Mouse (Mus musculus): ENCODE results near the gene Hist1h2ac. TPM values are rescaled to one million over a fixed set of nuclear protein-coding genes. Genes with fewer than 3 reads are reported as not detected.
"Not testable (repeated sequence)": the region's sequence is repeated elsewhere in the genome, so short reads cannot be mapped to it uniquely, and the experiment has no call there.

Gene Hist1h2ac
- polyA plus RNA-seq, 1 experiment from 2014 or later = 1.3 TPM

- DNase-seq (ENCODE audit: low spot score) = peak; percentile 56
- WGBS = 8% methylated on average over 18 of the region's 30 CpGs
- peak overlapping the region; percentile 56 for H3K4me3 ChIP-seq
Measured at GRCm38 (mm10) chr13:23682947-23683754, 597 bp downstream of the Hist1h2ac start.

GRCm38 (mm10) chr13:23682623-23682946, 1.2 kb downstream of the Hist1h2ac start:
- 69% methylated on average over 1 of the region's 1 CpGs for WGBS
- H3K4me1 ChIP-seq = peaks cover 23% of the 10 kb centered on the region
- H3K36me3 ChIP-seq (replicated peaks) = no peaks in the 10 kb centered on the region
- no peaks in the 10 kb centered on the region for H3K9me3 ChIP-seq
- DNase-seq (ENCODE audit: low spot score) = no peak
- H3K4me3 ChIP-seq = peak overlapping the region; percentile 56
- H3K27me3 ChIP-seq (replicated peaks; ENCODE audit: low read depth, poor library complexity, severe bottlenecking) = no peaks in the 10 kb centered on the region
- H3K27ac ChIP-seq (replicated peaks) = peak overlapping the region; percentile 86

More at GRCm38 (mm10) chr13:23682947-23683754, 597 bp downstream of the Hist1h2ac start:
- H3K27me3 ChIP-seq (replicated peaks; ENCODE audit: low read depth, poor library complexity, severe bottlenecking); H3K9me3 ChIP-seq; H3K36me3 ChIP-seq (replicated peaks): not testable (repeated sequence)
- Histone ChIP-seq H3K4me1 (peaks cover 23% of the 10 kb centered on the region), H3K27ac (replicated peaks) (peak overlapping the region; percentile 86)

- peaks cover 23% of the 10 kb centered on the region for H3K4me1 ChIP-seq
- 86% methylated on average over 6 of the region's 6 CpGs for WGBS
- peak overlapping the region; percentile 86 for H3K27ac ChIP-seq (replicated peaks)
- no peaks in the 10 kb centered on the region for H3K9me3 ChIP-seq
- H3K27me3 ChIP-seq (replicated peaks; ENCODE audit: low read depth, poor library complexity, severe bottlenecking) = no peaks in the 10 kb centered on the region
- H3K4me3 ChIP-seq = peak overlapping the region; percentile 56; the same call in 1 of the 2 replicates
- H3K36me3 ChIP-seq (replicated peaks) = no peaks in the 10 kb centered on the region
- no peak for DNase-seq (ENCODE audit: low spot score)
Measured at GRCm38 (mm10) chr13:23681990-23682582, 1.7 kb downstream of the Hist1h2ac start.

DNA sequence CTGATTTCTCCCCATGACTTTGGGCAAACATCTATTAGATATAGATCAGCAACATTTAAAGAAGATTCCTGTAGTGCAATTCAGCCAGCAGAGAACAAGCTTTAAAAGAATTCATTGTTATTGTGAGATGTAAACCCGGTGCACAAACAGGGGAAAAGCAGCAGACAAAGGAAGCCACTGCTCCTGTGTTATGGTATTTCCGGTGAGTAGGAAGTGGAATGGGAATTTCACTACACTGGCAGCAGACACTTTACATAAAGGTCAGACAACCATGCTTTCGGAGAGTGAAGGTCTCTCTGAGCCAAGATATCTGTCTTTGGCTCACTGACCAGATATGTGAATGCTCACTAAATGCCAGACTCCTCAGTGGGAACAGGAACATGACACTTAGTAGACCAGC, 21.2 kb downstream of the Hist1h2ac start:
- Histone ChIP-seq H3K9me3 (no peaks in the 10 kb centered on the region), H3K4me3 (no peak overlapping the region), H3K4me1 (no peaks in the 10 kb centered on the region), H3K36me3 (replicated peaks) (no peaks in the 10 kb centered on the region), H3K27me3 (replicated peaks; ENCODE audit: low read depth, poor library complexity, severe bottlenecking) (no peaks in the 10 kb centered on the region), H3K27ac (replicated peaks) (no peak overlapping the region)
- 80% methylated on average over 3 of the region's 3 CpGs for WGBS
- no peak for DNase-seq (ENCODE audit: low spot score)

DNA sequence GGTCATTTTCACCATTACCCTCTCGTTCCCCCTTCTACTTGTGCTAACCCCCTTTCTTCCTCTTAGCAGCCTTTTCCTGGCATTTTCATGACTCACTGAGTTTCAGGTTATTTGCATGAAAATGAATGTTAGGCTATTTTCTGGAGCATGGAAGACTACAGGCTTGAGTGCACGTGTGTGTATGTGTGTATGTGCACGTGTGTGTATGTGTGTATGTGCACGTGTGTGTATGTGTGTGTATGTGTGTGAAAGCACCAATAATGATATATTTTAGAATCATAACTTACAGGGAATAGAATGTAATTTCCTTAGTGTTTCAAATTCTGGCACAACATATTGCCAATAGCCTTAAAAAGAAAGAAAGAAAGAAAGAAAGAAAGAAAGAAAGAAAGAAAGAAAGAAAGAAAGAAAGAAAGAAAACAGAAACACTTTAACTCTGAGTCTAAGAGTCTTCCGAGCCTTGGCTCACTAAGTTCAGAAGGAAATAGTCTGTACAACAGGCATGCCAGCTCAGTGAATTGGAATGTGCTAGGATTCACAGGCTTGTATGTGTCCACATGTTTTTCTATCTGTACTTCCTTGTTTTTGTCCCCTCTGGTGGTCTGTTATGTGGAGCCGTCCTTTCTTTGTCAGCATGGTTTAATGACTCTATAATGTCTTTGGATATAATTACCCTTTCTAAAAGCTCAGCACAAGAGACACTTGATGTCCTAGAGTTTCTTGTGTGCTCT, 23.9 kb downstream of the Hist1h2ac start:
- Histone ChIP-seq H3K9me3 (no peaks in the 10 kb centered on the region), H3K27me3 (replicated peaks; ENCODE audit: low read depth, poor library complexity, severe bottlenecking) (no peaks in the 10 kb centered on the region), H3K4me1 (no peaks in the 10 kb centered on the region), H3K36me3 (replicated peaks) (no peaks in the 10 kb centered on the region), H3K27ac (replicated peaks) (no peak overlapping the region), H3K4me3 (no peak overlapping the region)
- 82% methylated on average over 6 of the region's 6 CpGs for WGBS
- DNase-seq (ENCODE audit: low spot score) = no peak

Small RNA genes lying within 50 kb of the gene (microRNA-seq; reads per million reads assigned to microRNA genes)
- not detected for gene Gm44350

Other genes with a start within 250 kb of the Hist1h2ac start
- gene Btn1a1, start 218.0 kb downstream of the Hist1h2ac start, polyA plus RNA-seq (2016; fragmentation: Nextera tagmentation; extraction: Ambion mirVana) = 0.12 and 0.16 TPM in 2 replicates
- 0.99 and 1.2 TPM in 2 replicates for gene Btn2a2, start 195.1 kb downstream of the Hist1h2ac start, polyA plus RNA-seq (2016; fragmentation: Nextera tagmentation; extraction: Ambion mirVana)
- 2.7 and 3.0 TPM in 2 replicates for gene Hist1h4h, start 152.9 kb downstream of the Hist1h2ac start, polyA plus RNA-seq (2016; fragmentation: Nextera tagmentation; extraction: Ambion mirVana)
- gene Hist1h2af, start 150.0 kb downstream of the Hist1h2ac start, polyA plus RNA-seq (2016; fragmentation: Nextera tagmentation; extraction: Ambion mirVana) = 4.8 and 5.5 TPM in 2 replicates
- 6.5 and 7.7 TPM in 2 replicates for gene Hist1h3g, start 148.5 kb downstream of the Hist1h2ac start, polyA plus RNA-seq (2016; fragmentation: Nextera tagmentation; extraction: Ambion mirVana)
- 1.1 TPM in 2 replicates for gene Hist1h2bh, start 140.6 kb downstream of the Hist1h2ac start, polyA plus RNA-seq (2016; fragmentation: Nextera tagmentation; extraction: Ambion mirVana)
- gene Hist1h3f, start 139.9 kb downstream of the Hist1h2ac start, polyA plus RNA-seq (2016; fragmentation: Nextera tagmentation; extraction: Ambion mirVana) = 0.97 and 1.2 TPM in 2 replicates
- 1.00 and 1.2 TPM in 2 replicates for gene Hist1h4f, start 132.3 kb downstream of the Hist1h2ac start, polyA plus RNA-seq (2016; fragmentation: Nextera tagmentation; extraction: Ambion mirVana)
- 0.58 and 0.60 TPM in 2 replicates for gene Hist1h1d, start 130.7 kb downstream of the Hist1h2ac start, polyA plus RNA-seq (2016; fragmentation: Nextera tagmentation; extraction: Ambion mirVana)
- 5.8 and 6.8 TPM in 2 replicates for gene Hist1h3e, start 121.6 kb downstream of the Hist1h2ac start, polyA plus RNA-seq (2016; fragmentation: Nextera tagmentation; extraction: Ambion mirVana)
- gene Hist1h2ae, start 112.7 kb downstream of the Hist1h2ac start, polyA plus RNA-seq (2016; fragmentation: Nextera tagmentation; extraction: Ambion mirVana) = 96.8 and 97.7 TPM in 2 replicates
- 7.0 and 9.8 TPM in 2 replicates for gene Hist1h2bg, start 112.6 kb downstream of the Hist1h2ac start, polyA plus RNA-seq (2016; fragmentation: Nextera tagmentation; extraction: Ambion mirVana)
- 4.0 and 4.8 TPM in 2 replicates for gene Hist1h2bf, start 109.8 kb downstream of the Hist1h2ac start, polyA plus RNA-seq (2016; fragmentation: Nextera tagmentation; extraction: Ambion mirVana)
- 0.97 and 3.8 TPM in 2 replicates for gene Hist1h2ad, start 109.6 kb downstream of the Hist1h2ac start, polyA plus RNA-seq (2016; fragmentation: Nextera tagmentation; extraction: Ambion mirVana)
- gene Hist1h3d, start 108.2 kb downstream of the Hist1h2ac start, polyA plus RNA-seq (2016; fragmentation: Nextera tagmentation; extraction: Ambion mirVana) = 9.3 and 10.5 TPM in 2 replicates
- gene Hist1h4d, start 102.3 kb downstream of the Hist1h2ac start, polyA plus RNA-seq (2016; fragmentation: Nextera tagmentation; extraction: Ambion mirVana) = 97.2 and 97.7 TPM in 2 replicates
- 3.1 and 4.0 TPM in 2 replicates for gene Hist1h2be, start 62.8 kb downstream of the Hist1h2ac start, polyA plus RNA-seq (2016; fragmentation: Nextera tagmentation; extraction: Ambion mirVana)
- gene Hist1h1e, start 61.4 kb downstream of the Hist1h2ac start, polyA plus RNA-seq (2016; fragmentation: Nextera tagmentation; extraction: Ambion mirVana) = 18.4 and 19.5 TPM in 2 replicates
- 19.0 and 20.3 TPM in 2 replicates for gene Hist1h2bc, start 251 bp upstream of the Hist1h2ac start, polyA plus RNA-seq (2016; fragmentation: Nextera tagmentation; extraction: Ambion mirVana)
- 0.28 TPM in 1 of 2 replicates, not detected in the other for gene Hist1h1t, start 11.9 kb upstream of the Hist1h2ac start, polyA plus RNA-seq (2016; fragmentation: Nextera tagmentation; extraction: Ambion mirVana)
- gene Hist1h4c, start 14.5 kb upstream of the Hist1h2ac start, polyA plus RNA-seq (2016; fragmentation: Nextera tagmentation; extraction: Ambion mirVana) = 6.6 and 6.8 TPM in 2 replicates
- 1.5 and 2.0 TPM in 2 replicates for gene Hfe, start 26.9 kb upstream of the Hist1h2ac start, polyA plus RNA-seq (2016; fragmentation: Nextera tagmentation; extraction: Ambion mirVana)
- gene Hist1h1c, start 54.9 kb upstream of the Hist1h2ac start, polyA plus RNA-seq (2016; fragmentation: Nextera tagmentation; extraction: Ambion mirVana) = 9.1 and 9.2 TPM in 2 replicates
- 8.6 and 10.0 TPM in 2 replicates for gene Hist1h3c, start 61.7 kb upstream of the Hist1h2ac start, polyA plus RNA-seq (2016; fragmentation: Nextera tagmentation; extraction: Ambion mirVana)
- gene Hist1h2bb, start 62.8 kb upstream of the Hist1h2ac start, polyA plus RNA-seq (2016; fragmentation: Nextera tagmentation; extraction: Ambion mirVana) = 1.9 and 2.9 TPM in 2 replicates
- 39.1 and 43.8 TPM in 2 replicates for gene Hist1h2ab, start 67.2 kb upstream of the Hist1h2ac start, polyA plus RNA-seq (2016; fragmentation: Nextera tagmentation; extraction: Ambion mirVana)
- 9.5 and 10.3 TPM in 2 replicates for gene Hist1h3b, start 68.3 kb upstream of the Hist1h2ac start, polyA plus RNA-seq (2016; fragmentation: Nextera tagmentation; extraction: Ambion mirVana)
- gene Hist1h4b, start 73.1 kb upstream of the Hist1h2ac start, polyA plus RNA-seq (2016; fragmentation: Nextera tagmentation; extraction: Ambion mirVana) = 2.8 and 7.1 TPM in 2 replicates
- 0.54 and 0.65 TPM in 2 replicates for gene Hist1h4a, start 77.3 kb upstream of the Hist1h2ac start, polyA plus RNA-seq (2016; fragmentation: Nextera tagmentation; extraction: Ambion mirVana)
- 4.7 and 5.0 TPM in 2 replicates for gene Hist1h3a, start 78.4 kb upstream of the Hist1h2ac start, polyA plus RNA-seq (2016; fragmentation: Nextera tagmentation; extraction: Ambion mirVana)
- 2.7 and 4.0 TPM in 2 replicates for gene Hist1h1a, start 79.7 kb upstream of the Hist1h2ac start, polyA plus RNA-seq (2016; fragmentation: Nextera tagmentation; extraction: Ambion mirVana)
- gene Trim38, start 86.0 kb upstream of the Hist1h2ac start, polyA plus RNA-seq (2016; fragmentation: Nextera tagmentation; extraction: Ambion mirVana) = 0.26 TPM in 1 of 2 replicates, not detected in the other
- not detected in 2 replicates for gene Slc17a2, start 123.0 kb upstream of the Hist1h2ac start, polyA plus RNA-seq (2016; fragmentation: Nextera tagmentation; extraction: Ambion mirVana)
- gene Slc17a3, start 155.5 kb upstream of the Hist1h2ac start, polyA plus RNA-seq (2016; fragmentation: Nextera tagmentation; extraction: Ambion mirVana) = not detected in 2 replicates
- gene Slc17a1, start 183.8 kb upstream of the Hist1h2ac start, polyA plus RNA-seq (2016; fragmentation: Nextera tagmentation; extraction: Ambion mirVana) = not detected in 2 replicates
- not detected in 2 replicates for gene Slc17a4, start 231.1 kb upstream of the Hist1h2ac start, polyA plus RNA-seq (2016; fragmentation: Nextera tagmentation; extraction: Ambion mirVana)